Mouse (Mus musculus) ES-Bruce4 (cell line): ENCODE results near the gene Papolg.

ENCODE experiments used
- CTCF ChIP-seq: IDR thresholded peaks from one replicate; pipeline ENCODE4 v1.8.1; 2011; ENCODE audit warnings: low read depth, low read length
- POLR2A ChIP-seq: IDR thresholded peaks from one replicate; pipeline ENCODE4 v1.8.1; 2011; ENCODE audit warnings: low read length; ENCODE audit not compliant: insufficient read depth

DNA sequence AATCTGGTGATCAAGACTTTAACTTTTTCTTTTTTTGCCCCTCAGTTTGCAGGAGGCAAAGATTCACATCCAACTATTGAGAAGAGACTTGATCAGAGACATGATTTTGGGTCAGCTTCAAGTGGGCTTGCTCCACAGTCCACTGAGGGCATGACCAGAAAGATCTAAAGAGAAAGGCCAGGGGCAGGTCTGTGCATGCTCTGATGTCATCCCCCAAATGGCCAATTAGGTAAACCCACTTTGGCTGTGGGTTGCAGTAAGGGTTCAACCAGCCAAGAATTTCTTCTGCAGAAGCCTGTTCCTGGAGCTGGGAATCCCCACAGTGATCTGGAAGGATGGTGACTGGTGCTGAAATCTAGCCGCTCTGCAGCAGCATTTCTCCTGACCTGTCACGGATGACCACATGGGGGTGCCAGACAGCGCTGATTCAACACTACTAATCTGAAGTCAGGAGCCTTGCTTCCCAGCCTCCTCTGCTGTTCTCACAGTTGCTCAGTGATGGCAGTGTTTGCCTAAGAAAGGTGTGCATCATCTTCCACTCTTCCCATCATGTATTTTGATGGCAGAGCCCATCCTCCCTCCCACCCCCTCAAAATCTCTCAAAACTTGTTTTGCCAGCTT is 39.8 kb downstream of the Papolg start:
- TF ChIP-seq CTCF (peak; percentile 97), POLR2A (no peak)
